Mouse (Mus musculus) mouse embryonic stem cell (cell line): ENCODE results near the gene 4921539E11Rik.

Experiments
- in situ Hi-C, 2 experiments: fragments of 300-500 bp; cut with MboI; formaldehyde crosslinking; loops; 1 replicate in 1 of 2; 3 replicates in 1 of 2; pipeline ENCODE4 v1.14.3; 2019 to 2020; ENCODE audit warnings: low sequenced_read_pairs in 2 of 2, low pct_unique_long_range_greater_than_20kb in 1 of 2, mixed read lengths in 1 of 2; ENCODE audit not compliant: unreplicated experiment in 1 of 2

Gene 4921539E11Rik

GRCm38 (mm10) chr4:103249436-103250085 is 41.1 kb downstream of the 4921539E11Rik start:
- in situ Hi-C loops: no loop called here

GRCm38 (mm10) chr4:103247813-103248212 is 42.9 kb downstream of the 4921539E11Rik start:
- in situ Hi-C loops: no loop called here

- in situ Hi-C loops: no loop called here
These were observed 43.4 kb downstream of the 4921539E11Rik start for GRCm38 (mm10) chr4:103247249-103247648.

DNA sequence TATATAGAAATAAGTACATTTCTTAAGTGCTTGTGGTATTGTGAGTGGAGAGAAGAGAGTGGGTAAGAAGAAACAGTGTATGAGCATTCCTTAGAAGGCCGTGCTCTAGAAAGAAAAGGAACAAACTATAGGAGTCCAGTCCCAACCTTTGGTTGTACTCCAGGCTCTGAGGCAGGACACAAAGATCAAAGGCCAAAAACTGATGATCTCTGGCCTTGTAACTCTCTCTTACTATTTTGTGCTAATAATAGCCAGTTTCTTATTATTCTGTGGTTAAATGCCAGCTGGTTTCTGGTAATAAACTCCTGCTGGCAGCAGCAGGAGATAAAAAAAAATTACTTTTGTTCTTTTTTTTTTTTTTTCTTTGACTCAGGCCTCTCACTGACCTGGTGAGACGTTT is 58.5 kb downstream of the 4921539E11Rik start:
- in situ Hi-C loops: no loop called here

DNA sequence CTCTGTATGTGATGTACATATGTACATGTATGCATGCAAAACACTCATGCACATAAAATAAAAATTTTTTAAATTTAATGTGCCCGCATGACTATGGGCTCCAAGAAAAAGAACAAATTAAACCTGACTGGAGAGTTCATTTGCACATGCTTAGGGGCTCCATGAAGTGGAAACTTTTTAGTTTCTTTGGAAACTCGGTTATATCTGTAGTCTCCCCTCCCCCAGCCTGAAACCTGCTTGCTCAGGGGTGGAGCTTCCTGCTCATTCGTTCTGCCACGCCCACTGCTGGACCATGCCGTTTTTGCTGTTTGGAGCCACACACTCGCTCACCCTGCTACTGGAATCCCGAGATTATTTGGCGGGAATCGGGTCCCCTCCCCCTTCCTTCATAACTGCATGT is 67.8 kb downstream of the 4921539E11Rik start:
- in situ Hi-C loops: no loop called here

DNA sequence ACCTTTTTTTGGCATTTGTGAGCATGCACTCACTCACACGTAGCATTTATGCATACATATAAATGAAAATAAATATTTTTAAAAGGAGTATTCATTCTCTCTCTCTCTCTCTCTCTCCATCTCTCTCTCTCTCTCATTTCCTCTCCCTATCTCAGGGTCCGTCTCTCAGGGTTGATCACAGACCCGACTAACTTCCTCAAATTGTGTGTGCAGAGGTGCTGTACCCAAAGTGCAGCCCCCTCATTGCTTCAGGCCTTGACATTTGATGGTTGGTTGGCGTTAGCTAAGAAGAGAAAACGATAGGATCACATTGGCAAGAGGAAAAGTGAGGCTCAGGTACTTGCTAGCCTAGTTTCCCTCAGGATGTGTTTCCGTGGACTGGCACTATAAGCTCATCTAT is 68.9 kb downstream of the 4921539E11Rik start:
- in situ Hi-C loops: no loop called here

- in situ Hi-C loops: no loop called here
These were observed 71.7 kb downstream of the 4921539E11Rik start for GRCm38 (mm10) chr4:103219011-103219410.

GRCm38 (mm10) chr4:103216046-103216445 is 74.6 kb downstream of the 4921539E11Rik start:
- in situ Hi-C loops: no loop called here

DNA sequence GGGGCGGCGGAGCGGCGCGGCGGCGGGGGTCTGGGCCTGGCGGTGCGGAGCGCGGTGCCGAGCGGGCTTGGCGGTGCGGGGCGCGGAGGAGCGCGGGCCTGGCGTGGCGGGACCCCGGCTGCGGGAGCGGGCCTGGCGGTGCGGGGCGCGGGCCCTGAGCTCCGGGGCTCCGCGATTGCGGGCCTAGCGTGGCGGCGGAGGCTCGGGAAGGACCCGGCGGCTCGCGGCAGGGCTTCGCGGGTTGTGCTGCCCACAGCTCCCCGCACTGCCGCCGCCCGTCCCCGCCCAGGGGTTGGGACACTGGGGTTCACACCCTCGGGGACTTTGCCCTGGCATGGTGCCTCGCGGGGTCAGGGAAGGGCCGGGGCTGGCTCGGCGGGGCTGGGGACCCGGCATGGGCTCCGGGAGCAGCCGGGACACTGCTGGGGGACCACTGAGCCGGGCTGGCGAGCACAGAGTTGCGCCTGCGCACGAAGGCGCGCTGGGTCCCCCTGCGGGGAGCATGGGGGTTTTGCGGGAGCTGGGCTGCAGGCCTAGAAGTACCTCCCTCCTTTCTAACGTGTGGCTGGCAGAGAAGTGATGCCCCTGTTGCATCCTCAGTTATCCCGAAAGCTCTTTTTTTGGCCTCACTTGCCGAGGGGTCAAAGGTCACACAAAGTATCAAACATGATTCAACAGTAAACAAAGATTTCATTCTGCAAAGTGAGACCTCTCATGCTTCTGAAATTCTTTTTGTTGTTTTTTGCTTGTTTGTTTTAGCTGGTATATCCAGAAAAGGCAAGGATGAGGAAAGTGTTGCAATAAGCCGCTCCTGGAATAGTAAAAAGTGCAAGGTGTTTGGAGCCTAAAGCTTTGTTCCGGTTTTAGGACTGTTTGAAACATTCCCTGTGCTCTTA is 75.5 kb downstream of the 4921539E11Rik start, which contains the start of gene Slc35d1:
Slc35d1 (minus strand) TSS at position 240 of the 896 bp plus-strand sequence.
- in situ Hi-C loops: no loop called here

GRCm38 (mm10) chr4:103214498-103214924 is 76.2 kb downstream of the 4921539E11Rik start:
- in situ Hi-C loops: no loop called here

- in situ Hi-C loops: no loop called here
These were observed 76.7 kb downstream of the 4921539E11Rik start for GRCm38 (mm10) chr4:103213859-103214497.

DNA sequence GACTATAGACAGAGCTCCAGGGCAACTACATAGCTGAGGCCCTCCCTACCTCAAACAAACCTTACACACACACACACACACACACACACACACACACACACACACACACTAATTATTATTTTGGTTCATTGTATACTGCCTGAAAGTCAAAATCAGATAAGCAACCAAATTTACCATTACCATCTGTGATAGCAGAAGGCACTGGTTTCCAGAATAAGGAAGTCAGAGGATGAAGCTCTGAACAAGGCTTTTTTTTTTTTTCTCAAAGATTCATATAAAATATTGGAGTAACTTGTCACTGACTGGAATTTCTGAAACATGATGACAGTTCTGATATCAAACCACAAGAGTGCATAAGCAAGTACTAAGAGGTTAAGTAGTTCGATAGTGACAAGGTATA is 82.1 kb downstream of the 4921539E11Rik start:
- in situ Hi-C loops: no loop called here

DNA sequence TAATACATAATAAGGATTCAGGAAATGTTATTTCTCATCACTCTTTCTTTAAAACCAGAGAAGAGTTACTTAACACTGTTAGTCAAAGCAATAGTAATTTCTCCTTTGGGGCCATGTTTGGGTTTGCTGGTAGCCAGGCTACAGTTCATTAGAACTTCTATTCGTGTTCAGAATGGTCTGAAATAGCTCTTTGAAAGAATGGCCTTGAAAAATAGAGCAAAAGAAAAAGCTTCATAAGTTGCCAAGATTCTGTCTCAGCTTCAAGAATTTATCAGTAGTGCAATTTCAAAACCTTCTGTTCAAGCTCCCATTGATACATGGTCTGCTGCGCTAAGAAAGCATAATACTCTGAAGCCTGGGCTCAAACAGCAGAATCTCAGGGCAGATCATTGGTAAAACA is 87.0 kb downstream of the 4921539E11Rik start:
- in situ Hi-C loops: no loop called here

DNA sequence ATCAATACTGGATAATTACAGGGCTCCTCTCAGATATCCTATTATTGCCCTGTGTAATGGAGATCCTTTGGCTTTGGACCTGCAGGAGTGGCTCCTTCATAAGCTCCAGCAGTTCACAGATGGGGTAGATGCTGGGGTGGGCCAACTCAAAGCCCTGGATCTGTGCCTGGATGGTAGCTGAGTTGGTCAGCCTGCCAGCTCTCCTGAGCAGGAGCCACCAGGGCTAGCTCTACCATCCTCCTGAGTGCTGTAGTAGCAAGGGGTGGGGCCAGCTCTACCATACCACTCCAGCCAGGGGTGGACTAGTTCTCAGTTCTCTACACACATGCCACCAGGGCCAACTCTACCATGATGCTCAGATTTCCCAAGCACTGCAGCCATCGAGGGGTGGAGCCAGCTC is 90.6 kb downstream of the 4921539E11Rik start:
- in situ Hi-C loops: no loop called here

DNA sequence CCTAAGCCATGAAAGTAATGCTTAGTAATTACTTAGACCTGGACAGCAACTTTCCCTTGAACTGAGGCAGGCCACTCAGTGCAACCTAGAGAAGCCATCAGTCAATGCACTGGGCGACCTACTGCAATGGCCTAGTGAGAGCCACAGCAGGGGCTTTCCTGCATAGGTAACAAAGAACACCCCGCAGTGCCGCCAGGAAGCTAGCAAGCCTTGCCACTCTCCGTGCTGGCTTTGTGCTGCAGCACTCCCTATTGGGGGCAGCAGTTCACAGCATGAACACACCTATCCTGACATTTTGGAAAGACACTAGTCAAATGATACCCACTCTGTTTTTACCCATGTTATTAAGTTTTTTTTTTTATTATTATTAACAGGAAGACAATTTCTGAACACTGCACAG is 91.6 kb downstream of the 4921539E11Rik start:
- in situ Hi-C loops: loop anchor here in 1 of 2 experiments (25.0 kb wide), 1 partner anchor 212 kb away; the partner anchor contains the start of gene Tctex1d1

DNA sequence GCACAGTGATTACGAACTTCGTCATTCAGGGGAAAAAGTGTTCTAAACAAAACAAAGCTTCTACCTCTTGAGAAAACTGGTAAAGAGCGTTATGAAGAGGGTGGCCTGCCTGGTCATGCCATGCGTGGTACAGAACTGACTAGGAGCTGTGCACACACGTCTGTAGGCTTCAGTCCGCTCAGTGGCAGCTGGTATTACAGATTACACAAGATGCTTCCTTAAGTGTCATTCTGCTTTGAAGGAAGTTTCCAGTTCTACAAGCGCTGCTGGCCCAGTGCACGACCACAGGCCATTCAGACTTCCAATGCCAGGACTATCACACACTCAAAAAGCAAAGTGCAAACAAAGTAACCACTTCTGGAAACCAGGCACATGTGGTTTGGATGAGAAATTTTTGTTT is 93.3 kb downstream of the 4921539E11Rik start:
- in situ Hi-C loops: loop anchor here in 1 of 2 experiments (25.0 kb wide), 1 partner anchor 210 kb away; the partner anchor contains the start of gene Tctex1d1

- in situ Hi-C loops: loop anchor here in 1 of 2 experiments (25.0 kb wide), 1 partner anchor 205 kb away; the partner anchor contains the start of gene Tctex1d1
These were observed 98.2 kb downstream of the 4921539E11Rik start for GRCm38 (mm10) chr4:103192421-103192820.

DNA sequence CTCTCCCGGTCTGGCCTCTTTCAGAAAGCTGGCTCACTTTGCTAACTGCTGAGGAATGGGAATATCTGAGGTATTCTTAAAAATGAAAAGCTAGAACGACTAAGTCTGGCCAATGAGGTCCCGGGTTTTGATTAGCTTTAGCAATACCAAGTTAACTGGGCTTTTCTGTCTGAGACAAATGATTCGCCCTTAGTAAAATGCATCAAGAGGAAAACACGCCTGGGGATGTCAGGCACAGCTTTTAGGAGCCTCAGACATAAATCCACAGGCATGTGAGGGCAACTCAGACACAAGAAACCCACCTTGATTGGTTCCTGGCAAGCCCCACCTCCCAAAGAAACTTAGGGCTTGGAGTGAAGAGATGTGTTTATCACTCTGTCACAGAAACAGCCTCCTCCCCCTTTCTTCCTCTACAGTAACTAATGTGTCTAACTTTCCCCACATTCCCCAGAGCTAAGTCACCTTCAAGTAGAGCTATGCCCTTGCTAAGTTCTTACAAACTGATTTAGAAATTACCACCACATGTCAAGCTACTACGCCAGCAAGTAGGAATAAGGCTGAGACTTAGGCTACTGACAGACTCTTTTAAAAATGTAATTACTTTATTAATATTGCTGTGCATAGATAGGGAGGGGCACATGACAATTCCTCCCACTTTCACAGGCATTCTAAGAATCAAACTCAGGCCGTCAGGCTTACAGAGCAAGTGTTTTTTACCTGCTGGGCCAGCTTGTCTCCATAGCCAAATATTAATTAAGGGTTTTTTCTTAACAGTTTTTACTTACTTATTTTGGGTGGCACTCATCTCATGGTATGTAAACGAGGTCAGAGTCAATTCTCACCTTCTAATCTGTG is 101.7 kb downstream of the 4921539E11Rik start:
- in situ Hi-C loops: loop anchor here in 1 of 2 experiments (25.0 kb wide), 1 partner anchor 202 kb away; the partner anchor contains the start of gene Tctex1d1
